Mouse (Mus musculus) MEL (cell line): Measurements from ENCODE around the gene Lypd5. TPM values are rescaled to one million over a fixed set of nuclear protein-coding genes. Genes with fewer than 3 reads are reported as not detected.
A peak's percentile ranks its signal among the peaks of the same experiment; 100 is the strongest.

Experiments
- DNase-seq: peaks from one replicate; pipeline ENCODE4 v3.0.0; 2011; ENCODE audit warnings: low read depth, low spot score
- H3K27ac ChIP-seq: 2 replicates; pipeline ENCODE4 v1.5.1; 2012; ENCODE audit warnings: low read depth, mild to moderate bottlenecking, control low read depth, low read length, moderate library complexity; ENCODE audit not compliant: control insufficient read depth
- H3K27me3 ChIP-seq, 2 experiments: fragments of 150-350 bp in 1 of 2; sonication (generic) in 1 of 2; 2 replicates each; pipeline ENCODE4 v1.6.1; 2012; ENCODE audit warnings: low read length in 2 of 2, mild to moderate bottlenecking in 2 of 2, improper control_type of control experiment in 1 of 2, moderate library complexity in 1 of 2; ENCODE audit not compliant: insufficient read depth in 2 of 2, control insufficient read depth in 1 of 2
- H3K36me3 ChIP-seq, 2 experiments: 2 replicates each; pipeline ENCODE4 v1.6.1; 2012 to 2014; ENCODE audit warnings: low read length in 2 of 2, improper control_type of control experiment in 1 of 2, inconsistent platforms in 1 of 2, mild to moderate bottlenecking in 1 of 2; ENCODE audit not compliant: insufficient read depth in 2 of 2, control insufficient read depth in 1 of 2
- H3K4me1 ChIP-seq, 2 experiments: fragments of 150-350 bp in 1 of 2; sonication (generic) in 1 of 2; 2 replicates each; pipeline ENCODE4 v1.6.1; 2012; ENCODE audit warnings: low read length in 2 of 2, improper control_type of control experiment in 1 of 2, mild to moderate bottlenecking in 1 of 2; ENCODE audit not compliant: insufficient read depth in 2 of 2, control insufficient read depth in 1 of 2
- H3K4me3 ChIP-seq, 2 experiments: fragments of 150-350 bp in 1 of 2; sonication (generic) in 1 of 2; 2 replicates each; pipeline ENCODE4 v1.5.1; 2012; ENCODE audit warnings: low read depth in 2 of 2, low read length in 2 of 2, mild to moderate bottlenecking in 2 of 2, moderate library complexity in 2 of 2, control low read depth in 1 of 2, improper control_type of control experiment in 1 of 2; ENCODE audit not compliant: control insufficient read depth in 1 of 2, insufficient read depth in 1 of 2
- H3K79me2 ChIP-seq: 2 replicates; pipeline ENCODE4 v1.6.1; 2012; ENCODE audit warnings: mild to moderate bottlenecking, low read length, moderate library complexity; ENCODE audit not compliant: control insufficient read depth, poor library complexity, insufficient read depth
- H3K9ac ChIP-seq: 2 replicates; pipeline ENCODE4 v1.6.1; 2012; ENCODE audit warnings: low read depth, mild to moderate bottlenecking, control low read depth, low read length, moderate library complexity; ENCODE audit not compliant: control insufficient read depth, poor library complexity, severe bottlenecking
- H3K9me3 ChIP-seq: fragments of 150-350 bp; sonication (generic); replicated peaks from 2 replicates; pipeline ENCODE4 v1.6.1; 2012; ENCODE audit warnings: mild to moderate bottlenecking, low read length, improper control_type of control experiment, moderate library complexity; ENCODE audit not compliant: insufficient read depth
- CHD1 ChIP-seq: IDR thresholded peaks from 2 replicates; pipeline ENCODE4 v1.6.1; 2012; ENCODE audit warnings: low read depth, mild to moderate bottlenecking, inconsistent platforms, low read length, improper control_type of control experiment
- E2F4 ChIP-seq: IDR thresholded peaks from 2 replicates; pipeline ENCODE4 v1.6.1; 2011; ENCODE audit warnings: low read depth, low read length, improper control_type of control experiment, borderline replicate concordance
- EP300 ChIP-seq, 2 experiments: IDR thresholded peaks; 2 replicates each; pipeline ENCODE4 v1.6.1; 2011; ENCODE audit warnings: improper control_type of control experiment in 2 of 2, low read length in 2 of 2, low read depth in 1 of 2, mild to moderate bottlenecking in 1 of 2
- ETS1 ChIP-seq: IDR thresholded peaks from 2 replicates; pipeline ENCODE4 v1.6.1; 2012; ENCODE audit warnings: low read depth, mild to moderate bottlenecking, inconsistent platforms, low read length, improper control_type of control experiment, moderate library complexity
- GABPA ChIP-seq: IDR thresholded peaks from 2 replicates; pipeline ENCODE4 v1.6.1; 2012; ENCODE audit warnings: low read depth, mild to moderate bottlenecking, inconsistent platforms, low read length, improper control_type of control experiment, moderate library complexity
- GATA1 ChIP-seq: IDR thresholded peaks from 2 replicates; pipeline ENCODE4 v1.6.1; 2011; ENCODE audit warnings: low read depth, low read length, improper control_type of control experiment
- HCFC1 ChIP-seq: IDR thresholded peaks from 2 replicates; pipeline ENCODE4 v1.6.1; 2012; ENCODE audit warnings: low read depth, mild to moderate bottlenecking, inconsistent platforms, low read length, improper control_type of control experiment, moderate library complexity
- JUND ChIP-seq: IDR thresholded peaks from 2 replicates; pipeline ENCODE4 v1.6.1; 2011; ENCODE audit warnings: low read depth, mild to moderate bottlenecking, improper control_type of control experiment, low read length
- KAT2A ChIP-seq: conservative IDR thresholded peaks from 2 replicates; pipeline ENCODE4 v1.6.1; 2012; ENCODE audit warnings: low read depth, low read length, improper control_type of control experiment, inconsistent platforms
- MAFK ChIP-seq: IDR thresholded peaks from 2 replicates; pipeline ENCODE4 v1.6.1; 2011; ENCODE audit warnings: low read depth, mild to moderate bottlenecking, low read length, improper control_type of control experiment, borderline replicate concordance
- MAX ChIP-seq: IDR thresholded peaks from 2 replicates; pipeline ENCODE4 v1.6.1; 2011; ENCODE audit warnings: low read length, improper control_type of control experiment
- MAZ ChIP-seq: IDR thresholded peaks from 2 replicates; pipeline ENCODE4 v1.6.1; 2012; ENCODE audit warnings: low read depth, mild to moderate bottlenecking, inconsistent platforms, low read length, improper control_type of control experiment
- MYB ChIP-seq: IDR thresholded peaks from 2 replicates; pipeline ENCODE4 v1.6.1; 2011; ENCODE audit warnings: mild to moderate bottlenecking, low read depth, low read length, improper control_type of control experiment
- MYC ChIP-seq: IDR thresholded peaks from 2 replicates; pipeline ENCODE4 v1.6.1; 2011; ENCODE audit warnings: low read depth, mild to moderate bottlenecking, low read length, improper control_type of control experiment, moderate library complexity
- NELFE ChIP-seq: IDR thresholded peaks from 2 replicates; pipeline ENCODE4 v1.6.1; 2011; ENCODE audit warnings: low read depth, low read length, improper control_type of control experiment
- POLR2AphosphoS5 ChIP-seq: IDR thresholded peaks from 2 replicates; pipeline ENCODE4 v1.6.1; 2012; ENCODE audit warnings: low read depth, borderline replicate concordance, mild to moderate bottlenecking, inconsistent platforms, low read length, moderate library complexity, mixed read lengths
- RAD21 ChIP-seq: IDR thresholded peaks from 2 replicates; pipeline ENCODE4 v1.6.1; 2011; ENCODE audit warnings: mild to moderate bottlenecking, low read depth, low read length, improper control_type of control experiment
- RCOR1 ChIP-seq: IDR thresholded peaks from 2 replicates; pipeline ENCODE4 v1.6.1; 2012; ENCODE audit warnings: low read depth, mild to moderate bottlenecking, inconsistent platforms, low read length, improper control_type of control experiment
- UBTF ChIP-seq: IDR thresholded peaks from 2 replicates; pipeline ENCODE4 v1.6.1; 2012; ENCODE audit warnings: low read depth, mild to moderate bottlenecking, inconsistent platforms, low read length, improper control_type of control experiment, moderate library complexity, borderline replicate concordance; ENCODE audit not compliant: insufficient read depth
- USF1 ChIP-seq: IDR thresholded peaks from 2 replicates; pipeline ENCODE4 v1.6.1; 2014; ENCODE audit warnings: low read depth, mild to moderate bottlenecking, inconsistent platforms, low read length, improper control_type of control experiment, moderate library complexity
- USF2 ChIP-seq, 2 experiments: IDR thresholded peaks; 2 replicates each; pipeline ENCODE4 v1.6.1; 2011 to 2012; ENCODE audit warnings: improper control_type of control experiment in 2 of 2, low read length in 2 of 2, borderline replicate concordance in 1 of 2, inconsistent platforms in 1 of 2, low read depth in 1 of 2, mild to moderate bottlenecking in 1 of 2; ENCODE audit not compliant: insufficient read depth in 1 of 2
- ZKSCAN1 ChIP-seq: IDR thresholded peaks from 2 replicates; pipeline ENCODE4 v1.6.1; 2012; ENCODE audit warnings: low read depth, mild to moderate bottlenecking, inconsistent platforms, low read length, improper control_type of control experiment, moderate library complexity
- ZNF384 ChIP-seq: IDR thresholded peaks from 2 replicates; pipeline ENCODE4 v1.6.1; 2012; ENCODE audit warnings: low read depth, mild to moderate bottlenecking, inconsistent platforms, low read length, improper control_type of control experiment
- polyA plus RNA-seq, 2 experiments: library from polyadenylated mRNA; stranded (reverse) in 1 of 2; unstranded in 1 of 2; fragments of >175 nt in 1 of 2; fragments of >200 nt in 1 of 2; gene quantifications; 2 replicates each; pipeline versions ENCODE4 v1.2.1 to v1.2.4; 2012; ENCODE audit warnings: low replicate concordance in 2 of 2, low read depth in 1 of 2; ENCODE audit not compliant: insufficient read length in 2 of 2, insufficient read depth in 1 of 2, missing spikeins in 1 of 2
- total RNA-seq: library from RNA; depleted of rRNA; stranded (reverse); fragments of 300-350 nt; gene quantifications from 2 replicates; pipeline ENCODE4 v1.2.3, GENCODE M21; 2012

Lypd5 gene
- total and polyA plus RNA-seq, 3 experiments, result not detected

DNA sequence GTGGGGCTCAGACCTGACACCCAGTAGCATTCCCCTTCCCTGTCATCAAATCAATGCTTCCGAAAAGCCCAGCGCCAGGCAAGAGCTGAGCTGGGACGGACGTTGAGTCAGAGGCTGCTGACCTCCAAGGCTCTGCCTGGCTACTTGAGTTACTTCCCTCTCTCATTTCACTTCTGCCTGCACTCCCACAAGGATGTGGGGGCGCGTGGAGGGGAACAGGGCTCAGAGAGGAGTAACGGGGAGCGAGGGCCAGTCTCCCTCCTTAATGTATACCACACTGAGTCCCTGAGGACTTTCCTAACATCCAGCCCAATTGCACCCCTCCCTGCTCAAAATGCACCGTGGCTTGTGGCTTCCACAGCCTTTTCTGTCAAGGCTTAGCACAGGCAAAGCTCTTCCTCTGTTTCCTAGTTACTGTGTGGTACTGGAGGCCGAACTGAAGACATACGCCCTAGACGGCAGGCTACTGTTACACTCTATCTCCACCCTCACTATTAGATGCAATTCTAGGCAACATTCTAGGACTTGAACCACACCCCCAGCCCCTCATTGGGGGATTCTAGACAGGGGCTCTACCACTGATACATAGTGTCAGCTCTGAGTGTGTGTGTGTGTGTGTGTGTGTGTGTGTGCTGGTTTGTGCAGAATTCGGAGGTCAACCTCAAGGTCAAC lies 40.7 kb downstream of the Lypd5 start:
- peak overlapping the region; percentile 15 for H3K27ac ChIP-seq

DNA sequence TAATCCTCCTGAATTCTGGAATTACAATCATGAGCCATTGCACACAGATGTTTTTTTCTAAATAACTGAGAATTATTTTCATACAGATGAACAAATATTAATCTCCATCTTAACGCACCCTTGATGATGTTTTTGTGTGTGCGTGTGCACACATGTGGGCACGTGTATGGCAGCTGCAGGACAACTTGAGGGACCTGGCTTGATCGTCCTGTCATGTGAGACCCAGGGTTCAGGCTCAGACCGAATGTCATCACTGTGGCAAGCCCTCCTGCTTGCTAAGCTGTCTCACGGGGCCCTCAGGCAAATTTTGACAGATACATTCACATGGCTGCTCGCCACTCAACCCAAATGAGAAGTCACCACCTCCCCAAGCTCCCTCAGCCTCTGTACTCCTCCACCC lies 41.5 kb downstream of the Lypd5 start:
- H3K4me1 ChIP-seq, result peaks cover 15 to 63% of the 10 kb centered on the region in 2 experiments
- no peak overlapping the region for H3K27ac ChIP-seq
- no peak overlapping the region for H3K9ac ChIP-seq
- H3K27me3 ChIP-seq, result no peaks in the 10 kb centered on the region
- TF ChIP-seq JUND, result no peak
- no peak for TF ChIP-seq KAT2A
- no peak for TF ChIP-seq CHD1
- no peak for TF ChIP-seq E2F4
- TF ChIP-seq ZNF384, result no peak
- TF ChIP-seq POLR2AphosphoS5, result no peak
- TF ChIP-seq MAX, result no peak
- no peak for TF ChIP-seq NELFE
- TF ChIP-seq USF1, result no peak
- no peak for TF ChIP-seq EP300 (IDR thresholded peaks at IDR 0.05; ENCODE audit: low read depth in 1 of 2, low read length in 2 of 2)
- TF ChIP-seq USF2 (IDR thresholded peaks at IDR 0.05; ENCODE audit: borderline replicate concordance in 1 of 2, insufficient read depth in 1 of 2, low read depth in 1 of 2, low read length in 2 of 2), result no peak
- TF ChIP-seq MYC, result no peak
- TF ChIP-seq, all 39 proteins: peak for 0
- Histone ChIP-seq H3K36me3 (peaks cover 2 to 46% of the 10 kb centered on the region in 2 experiments), H3K9me3 (no peaks in the 10 kb centered on the region), H3K79me2 (no peaks in the 10 kb centered on the region), H3K4me3 (no peak overlapping the region)
- no peak for DNase-seq

More for the DNA sequence above, 40.7 kb downstream of the Lypd5 start:
- Histone ChIP-seq H3K79me2 (no peaks in the 10 kb centered on the region), H3K9me3 (no peaks in the 10 kb centered on the region), H3K4me1 (peaks cover 12 to 60% of the 10 kb centered on the region in 2 experiments), H3K36me3 (peaks cover 2 to 43% of the 10 kb centered on the region in 2 experiments), H3K9ac (no peak overlapping the region), H3K4me3 (no peak overlapping the region), H3K27me3 (no peaks in the 10 kb centered on the region)
- TF ChIP-seq HCFC1 (no peak), MAZ (no peak), CHD1 (no peak), RCOR1 (no peak), ETS1 (no peak), KAT2A (no peak), UBTF (no peak), GABPA (no peak), GATA1 (no peak), RAD21 (no peak), ZKSCAN1 (no peak), EP300 (IDR thresholded peaks at IDR 0.05; ENCODE audit: low read depth in 1 of 2, low read length in 2 of 2) (no peak), E2F4 (no peak), MAFK (no peak), MYB (no peak), JUND (no peak), ZNF384 (no peak)
- DNase-seq, result no peak
